Mouse (Mus musculus) lung, adult 2 months (tissue): ENCODE measurements at regions not wholly inside any gene's neighbourhood (a gene's known extent, or its start where the extent isn't known, plus 50 kb on each side); places are given as distances from the start of the nearest gene placed in this dataset.

Experiments used
- CTCF ChIP-seq: fragments of 200-500 bp; IDR thresholded peaks from 2 replicates; pipeline ENCODE4 v1.5.1; 2011; ENCODE audit warnings: mild to moderate bottlenecking, low read length, control low read depth; ENCODE audit not compliant: insufficient read depth
- POLR2A ChIP-seq: fragments of 200-500 bp; IDR thresholded peaks from 2 replicates; pipeline ENCODE4 v1.6.1; 2011; ENCODE audit warnings: low read depth, mild to moderate bottlenecking, control low read depth, low read length, borderline replicate concordance; ENCODE audit errors: extremely low read depth

DNA sequence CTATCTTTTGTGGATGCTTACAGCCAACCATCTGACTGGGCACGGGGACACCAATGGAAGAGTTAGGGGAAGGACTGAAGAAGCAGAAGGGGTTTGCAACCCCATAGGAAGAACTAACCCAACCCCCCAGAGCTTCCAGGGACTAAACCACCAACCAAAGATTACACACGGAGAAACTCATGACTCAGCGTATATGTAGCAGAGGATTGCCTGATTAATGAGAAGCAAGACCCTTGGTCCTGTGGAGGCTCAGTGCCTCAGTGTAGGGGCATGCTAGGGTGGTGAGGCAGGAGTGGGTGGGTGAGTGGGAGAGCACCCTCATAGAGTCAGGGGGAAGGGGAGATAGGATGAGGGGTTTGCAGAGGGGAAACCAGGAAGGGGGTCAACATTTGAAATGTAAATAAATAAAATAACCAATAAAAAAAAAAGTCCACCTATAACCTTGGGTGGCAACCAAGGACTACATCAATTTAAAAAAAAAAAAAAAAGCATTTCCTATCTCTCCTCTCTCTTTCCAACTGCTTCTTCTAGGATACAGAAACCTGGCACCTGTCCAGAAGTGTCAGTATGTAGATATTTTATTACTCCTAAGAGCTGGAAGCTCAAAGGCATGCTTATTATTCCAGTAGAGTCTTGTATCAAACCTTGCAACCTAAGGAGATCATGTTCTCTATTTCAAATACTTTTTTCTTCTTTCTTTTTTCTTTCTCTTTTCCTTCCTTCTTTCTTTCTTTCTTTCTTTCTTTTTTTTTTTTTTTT, 159.7 kb downstream of the Nr4a2 start:
- TF ChIP-seq POLR2A: no peak
- no peak for TF ChIP-seq CTCF
